Mouse (Mus musculus): ENCODE data around the gene Crmp1. TPM values are rescaled to one million over a fixed set of nuclear protein-coding genes. Genes with fewer than 3 reads are reported as not detected.

Crmp1 gene
- total and polyA plus RNA-seq, 2 experiments from 2014 or later, result 851 to 954 TPM

DNA sequence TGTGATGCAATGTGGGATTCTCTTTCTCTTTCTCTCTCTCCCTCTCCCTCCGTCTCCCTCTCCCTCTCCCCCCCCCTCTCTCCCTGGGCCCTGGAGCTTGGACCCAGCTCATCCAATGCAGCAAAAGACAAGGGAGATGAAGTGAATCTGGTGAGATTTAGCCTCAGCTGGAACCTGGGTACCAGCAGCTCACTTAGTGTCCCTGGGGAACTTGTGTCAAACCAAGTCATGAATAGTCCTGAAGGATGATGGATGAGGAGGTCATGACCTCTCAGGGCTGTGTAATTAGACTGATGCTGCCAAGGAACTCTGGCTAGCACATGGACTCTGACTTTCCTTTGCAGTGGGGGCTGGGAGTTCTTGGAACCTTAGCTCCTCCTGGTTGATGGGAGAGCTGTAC, 39.5 kb upstream of the Crmp1 start:
- Histone ChIP-seq H3K4me3 (ENCODE audit: low read depth, low read length) (no peak overlapping the region), H3K4me1 (ENCODE audit: insufficient read depth, low read length) (0 out of 2 replicates have a peak, but pooled peaks cover 7% of the 10 kb centered on the region), H3K9ac (replicated peaks; ENCODE audit: low read length, poor library complexity, severe bottlenecking) (no peak overlapping the region), H3K9me3 (ENCODE audit: low read length) (no peaks in the 10 kb centered on the region), H3K36me3 (ENCODE audit: insufficient read depth, low read length) (peaks cover 3% of the 10 kb centered on the region; the same call in 1 of the 2 replicates), H3K4me2 (ENCODE audit: low read depth, low read length, poor library complexity, severe bottlenecking) (no peak overlapping the region), H3K27ac (ENCODE audit: low read depth, low read length) (no peak overlapping the region), H3K27me3 (ENCODE audit: insufficient read depth, low read length) (no peaks in the 10 kb centered on the region)
- ATAC-seq (ENCODE audit: low FRiP score), result no peak
- no peak for TF ChIP-seq CTCF (IDR thresholded peaks at IDR 0.05)
- 18% methylated on average over 1 of the region's 1 CpGs for WGBS
- no peak for DNase-seq (ENCODE audit: low spot score)

DNA sequence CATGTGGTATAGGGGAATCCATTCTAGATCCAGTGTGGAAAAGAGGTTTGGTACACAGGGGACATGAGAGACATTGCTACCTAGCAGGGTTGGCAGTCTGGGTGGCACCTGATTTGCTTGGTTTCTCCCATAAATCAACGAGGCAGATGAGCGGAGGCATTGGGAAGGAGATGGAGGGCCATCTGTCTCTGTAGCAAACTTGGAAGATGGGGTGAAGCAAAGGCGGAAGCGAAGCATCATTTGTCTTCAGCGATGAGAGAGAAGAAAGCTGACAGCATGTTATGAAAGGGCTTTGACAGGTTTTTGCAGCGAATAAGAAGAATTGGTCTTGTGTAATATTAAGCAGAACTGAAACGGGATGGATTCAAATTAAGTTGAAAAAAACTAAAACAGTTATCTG, 36.9 kb upstream of the Crmp1 start:
- 87% methylated on average over 7 of the region's 7 CpGs for WGBS
- no peak overlapping the region for H3K27ac ChIP-seq (ENCODE audit: low read depth, low read length)

DNA sequence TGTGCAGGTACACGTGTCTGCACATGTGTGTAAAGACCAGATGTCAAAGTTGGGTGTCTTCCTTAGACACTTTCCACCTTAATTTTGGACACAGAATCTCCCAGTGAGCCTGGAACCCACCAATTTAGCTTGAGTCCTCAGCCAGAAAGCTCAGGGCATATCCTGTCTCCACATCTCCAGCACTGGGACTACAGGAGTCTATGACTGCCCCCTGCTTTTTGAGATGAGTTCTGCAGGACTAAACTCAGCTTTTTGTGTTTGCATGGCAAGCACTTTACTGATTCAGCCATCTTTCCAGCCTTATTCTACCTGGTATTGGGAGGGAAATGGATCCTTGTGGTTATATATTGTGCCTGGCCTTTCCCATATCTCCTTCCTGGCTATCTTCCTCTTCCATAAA, 36.3 kb upstream of the Crmp1 start:
- no peak for ATAC-seq (ENCODE audit: low FRiP score)
- H3K4me1 ChIP-seq (ENCODE audit: insufficient read depth, low read length), result no peaks in the 10 kb centered on the region
- peaks cover 3% of the 10 kb centered on the region; the same call in 1 of the 2 replicates for H3K36me3 ChIP-seq (ENCODE audit: insufficient read depth, low read length)
- DNase-seq (ENCODE audit: low spot score), result no peak
- no peak overlapping the region for H3K27ac ChIP-seq (ENCODE audit: low read depth, low read length)
- TF ChIP-seq CTCF (IDR thresholded peaks at IDR 0.05), result peak; percentile 19; the same call in 1 of the 2 replicates
- 82% methylated on average over 1 of the region's 1 CpGs for WGBS
- H3K9ac ChIP-seq (replicated peaks; ENCODE audit: low read length, poor library complexity, severe bottlenecking), result no peak overlapping the region
- no peak overlapping the region for H3K4me2 ChIP-seq (ENCODE audit: low read depth, low read length, poor library complexity, severe bottlenecking)
- no peaks in the 10 kb centered on the region; the same call in 1 of the 2 replicates for H3K9me3 ChIP-seq (ENCODE audit: low read length)
- H3K4me3 ChIP-seq (ENCODE audit: low read depth, low read length), result no peak overlapping the region
- H3K27me3 ChIP-seq (ENCODE audit: insufficient read depth, low read length), result no peaks in the 10 kb centered on the region

More for the DNA sequence above, 36.9 kb upstream of the Crmp1 start:
- no peak for DNase-seq (ENCODE audit: low spot score)
- peaks cover 3% of the 10 kb centered on the region; the same call in 1 of the 2 replicates for H3K36me3 ChIP-seq (ENCODE audit: insufficient read depth, low read length)
- no peaks in the 10 kb centered on the region; the same call in 1 of the 2 replicates for H3K9me3 ChIP-seq (ENCODE audit: low read length)
- TF ChIP-seq CTCF (IDR thresholded peaks at IDR 0.05), result no peak
- no peak for ATAC-seq (ENCODE audit: low FRiP score)
- H3K4me2 ChIP-seq (ENCODE audit: low read depth, low read length, poor library complexity, severe bottlenecking), result no peak overlapping the region
- no peaks in the 10 kb centered on the region for H3K27me3 ChIP-seq (ENCODE audit: insufficient read depth, low read length)
- H3K9ac ChIP-seq (replicated peaks; ENCODE audit: low read length, poor library complexity, severe bottlenecking), result no peak overlapping the region
- no peaks in the 10 kb centered on the region for H3K4me1 ChIP-seq (ENCODE audit: insufficient read depth, low read length)
- H3K4me3 ChIP-seq (ENCODE audit: low read depth, low read length), result no peak overlapping the region

DNA sequence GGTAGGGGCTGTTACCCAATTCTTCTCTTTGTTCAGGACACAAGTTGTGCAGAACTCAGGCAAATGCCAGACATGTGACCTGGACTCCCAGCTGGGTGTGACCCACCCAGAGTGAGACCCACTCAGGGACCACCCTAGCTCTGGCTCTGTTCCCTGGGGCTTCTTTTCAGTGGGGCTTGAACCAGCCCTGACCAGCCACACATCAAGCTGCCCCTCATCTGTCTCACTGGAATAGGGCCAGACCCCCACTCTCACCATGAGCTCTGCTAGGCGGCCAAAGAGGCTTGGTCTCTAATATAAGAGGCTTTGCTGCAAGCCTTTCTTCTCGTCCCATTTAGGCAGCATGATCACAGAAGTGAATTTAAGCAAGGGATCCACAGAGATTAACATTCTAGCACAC, 35.4 kb upstream of the Crmp1 start:
- TF ChIP-seq CTCF (IDR thresholded peaks at IDR 0.05), result no peak
- H3K36me3 ChIP-seq (ENCODE audit: insufficient read depth, low read length), result peaks cover 3% of the 10 kb centered on the region; the same call in 1 of the 2 replicates
- H3K27me3 ChIP-seq (ENCODE audit: insufficient read depth, low read length), result no peaks in the 10 kb centered on the region
- H3K4me2 ChIP-seq (ENCODE audit: low read depth, low read length, poor library complexity, severe bottlenecking), result no peak overlapping the region
- 50% methylated on average over 2 of the region's 2 CpGs for WGBS
- no peak overlapping the region for H3K4me3 ChIP-seq (ENCODE audit: low read depth, low read length)
- ATAC-seq (ENCODE audit: low FRiP score) (peak; percentile 58; the same call in 1 of the 2 replicates), DNase-seq (ENCODE audit: low spot score) (peak; percentile 40)
- no peaks in the 10 kb centered on the region; the same call in 1 of the 2 replicates for H3K9me3 ChIP-seq (ENCODE audit: low read length)
- no peak overlapping the region for H3K9ac ChIP-seq (replicated peaks; ENCODE audit: low read length, poor library complexity, severe bottlenecking)
- H3K4me1 ChIP-seq (ENCODE audit: insufficient read depth, low read length), result no peaks in the 10 kb centered on the region
- H3K27ac ChIP-seq (ENCODE audit: low read depth, low read length), result no peak overlapping the region

DNA sequence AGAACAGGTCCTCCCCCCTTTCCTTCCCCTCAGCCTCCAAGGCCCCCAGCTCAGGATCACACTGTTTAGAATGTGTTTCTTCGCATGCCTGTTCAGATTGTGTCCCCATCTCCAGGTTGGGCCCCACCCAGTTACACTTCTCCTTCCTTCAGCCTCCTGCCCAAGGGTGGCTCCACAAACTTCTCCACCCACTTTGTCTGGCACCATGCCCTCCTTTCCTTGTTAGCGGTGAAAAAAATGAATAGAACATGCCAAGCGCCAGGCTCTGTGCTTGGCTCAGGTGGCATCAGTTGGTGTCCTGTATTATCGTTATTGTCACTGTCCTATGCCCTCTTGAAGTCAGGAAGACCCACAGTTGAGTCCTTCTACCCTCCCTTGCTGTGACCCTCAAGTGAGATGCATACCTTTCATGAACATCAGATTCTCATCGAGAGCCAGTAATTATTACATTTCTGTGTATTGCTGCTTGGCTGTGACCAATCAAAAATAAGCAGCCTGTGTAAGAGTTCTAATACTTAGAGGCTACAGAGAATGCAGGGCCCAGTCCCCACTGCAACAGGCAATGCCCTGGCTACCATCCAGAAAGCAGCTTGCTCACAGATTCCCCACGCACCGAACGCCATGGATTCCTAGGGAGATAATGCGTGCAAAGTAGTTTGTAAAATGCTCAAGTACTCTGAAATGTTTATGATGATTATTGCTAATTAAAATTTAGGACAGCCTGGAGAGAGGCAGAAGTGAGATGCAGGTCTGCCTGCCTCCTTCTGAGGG, 28.6 kb upstream of the Crmp1 start:
- no peak overlapping the region for H3K27ac ChIP-seq (ENCODE audit: low read depth, low read length)
- H3K27me3 ChIP-seq (ENCODE audit: insufficient read depth, low read length), result no peaks in the 10 kb centered on the region
- ATAC-seq (ENCODE audit: low FRiP score) (no peak), DNase-seq (ENCODE audit: low spot score) (no peak)
- H3K9me3 ChIP-seq (ENCODE audit: low read length), result no peaks in the 10 kb centered on the region; the same call in 1 of the 2 replicates
- no peak for TF ChIP-seq CTCF (IDR thresholded peaks at IDR 0.05)
- H3K9ac ChIP-seq (replicated peaks; ENCODE audit: low read length, poor library complexity, severe bottlenecking), result no peak overlapping the region
- no peak overlapping the region for H3K4me2 ChIP-seq (ENCODE audit: low read depth, low read length, poor library complexity, severe bottlenecking)
- H3K36me3 ChIP-seq (ENCODE audit: insufficient read depth, low read length), result no peaks in the 10 kb centered on the region
- WGBS, result 77% methylated on average over 9 of the region's 9 CpGs
- H3K4me1 ChIP-seq (ENCODE audit: insufficient read depth, low read length), result no peaks in the 10 kb centered on the region
- H3K4me3 ChIP-seq (ENCODE audit: low read depth, low read length), result no peak overlapping the region

DNA sequence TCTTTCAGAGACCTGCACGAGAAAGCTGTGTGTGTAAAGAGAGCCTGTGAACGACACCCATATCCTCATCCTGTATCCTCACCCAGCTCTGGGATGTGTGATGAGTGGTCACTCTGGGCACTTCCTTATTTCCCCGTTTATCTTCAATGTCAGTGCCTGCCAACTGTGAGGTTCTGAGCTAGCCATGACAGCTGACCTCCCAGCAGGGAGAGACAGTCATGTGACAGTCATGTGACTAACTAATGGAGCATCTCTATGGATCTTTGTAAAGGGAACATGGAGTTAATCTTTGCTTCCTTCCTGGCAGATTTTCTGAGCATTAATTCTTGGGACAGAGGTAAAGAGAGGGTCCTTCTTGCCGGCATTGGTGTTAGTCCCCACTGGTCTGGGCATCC, 28.0 kb upstream of the Crmp1 start:
- WGBS, result 77% methylated on average over 4 of the region's 4 CpGs
- ATAC-seq (ENCODE audit: low FRiP score), result no peak

More for the DNA sequence above, 28.0 kb upstream of the Crmp1 start:
- Histone ChIP-seq H3K36me3 (ENCODE audit: insufficient read depth, low read length) (no peaks in the 10 kb centered on the region), H3K4me3 (ENCODE audit: low read depth, low read length) (no peak overlapping the region), H3K9ac (replicated peaks; ENCODE audit: low read length, poor library complexity, severe bottlenecking) (no peak overlapping the region), H3K9me3 (ENCODE audit: low read length) (no peaks in the 10 kb centered on the region), H3K27me3 (ENCODE audit: insufficient read depth, low read length) (no peaks in the 10 kb centered on the region), H3K27ac (ENCODE audit: low read depth, low read length) (no peak overlapping the region), H3K4me2 (ENCODE audit: low read depth, low read length, poor library complexity, severe bottlenecking) (no peak overlapping the region), H3K4me1 (ENCODE audit: insufficient read depth, low read length) (no peaks in the 10 kb centered on the region)
- DNase-seq (ENCODE audit: low spot score), result no peak
- TF ChIP-seq CTCF (IDR thresholded peaks at IDR 0.05), result no peak
